Mouse (Mus musculus): ENCODE measurements around the gene Fcrl6. TPM values are rescaled to one million over a fixed set of nuclear protein-coding genes. Genes with fewer than 3 reads are reported as not detected.
A peak's percentile ranks its signal among the peaks of the same experiment; 100 is the strongest.

Fcrl6 gene
- polyA plus RNA-seq, 1 experiment from 2014 or later = not detected

DNA sequence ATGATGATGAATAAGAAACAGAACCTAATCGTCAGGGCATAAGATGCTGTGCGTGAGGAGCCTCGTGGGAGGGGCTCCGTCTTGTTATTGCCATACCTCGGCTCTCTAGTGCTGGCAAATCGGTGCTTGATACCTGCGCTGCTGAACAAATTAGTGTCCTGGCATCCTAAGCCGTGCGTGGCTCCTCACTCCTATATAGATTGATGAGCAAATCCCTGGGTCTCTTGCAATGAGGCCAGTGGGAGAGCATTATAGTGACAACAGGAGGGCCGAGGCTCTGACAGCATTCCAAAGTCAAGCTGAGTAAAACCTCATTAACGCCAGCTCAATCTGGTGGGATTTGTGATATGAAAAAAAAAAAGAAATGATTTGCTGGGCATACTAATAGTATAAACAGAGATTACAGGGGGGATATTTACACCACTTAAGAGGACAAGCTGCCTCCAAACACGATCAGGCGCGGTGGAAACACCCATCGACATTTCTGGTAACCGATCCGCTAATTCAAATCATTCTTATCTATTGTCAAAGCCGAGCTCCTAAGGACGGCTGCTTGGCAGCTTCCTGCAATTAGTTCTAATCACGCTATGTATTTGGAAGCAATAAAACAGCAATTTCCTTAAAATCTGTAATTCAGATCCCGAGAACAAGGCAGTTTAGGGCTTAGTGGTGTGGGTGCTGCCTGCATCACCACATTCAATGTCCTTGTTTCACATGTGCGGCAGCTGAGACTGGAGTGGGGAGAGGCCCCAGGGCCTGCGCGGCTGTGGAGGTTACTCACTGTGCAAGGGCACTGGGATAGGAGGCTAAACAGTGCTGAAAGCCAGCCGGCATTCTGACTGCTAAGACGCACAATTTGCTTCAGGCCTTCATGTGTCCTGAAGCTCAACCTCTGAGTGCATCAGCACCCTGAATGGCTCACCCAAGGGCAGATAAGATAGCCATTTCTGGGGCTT is 16.5 kb downstream of the Fcrl6 start:
- peaks cover 22% of the 10 kb centered on the region for H3K27me3 ChIP-seq (ENCODE audit: control insufficient read depth, insufficient read depth, low read length)
- no peak overlapping the region for H3K9ac ChIP-seq (ENCODE audit: low read length)
- H3K27ac ChIP-seq (replicated peaks in 1 of 2; ENCODE audit: control insufficient read depth in 1 of 2, insufficient read depth in 1 of 2, low read depth in 2 of 2, low read length in 2 of 2) = no peak overlapping the region
- H3K36me3 ChIP-seq (ENCODE audit: control insufficient read depth, insufficient read depth, low read length) = no peaks in the 10 kb centered on the region
- ATAC-seq (ENCODE audit: insufficient number of reproducible peaks, insufficient read depth, low FRiP score, low read depth) = no peak
- H3K4me2 ChIP-seq (ENCODE audit: low read length) = peak overlapping the region; percentile 31
- H3K4me1 ChIP-seq (ENCODE audit: control insufficient read depth in 2 of 2, insufficient read depth in 2 of 2, low read length in 2 of 2) = peaks cover 3 to 5% of the 10 kb centered on the region in 2 experiments; a peak in 2 of 4 replicates
- 18% methylated on average over 26 of the region's 26 CpGs for WGBS
- H3K9me3 ChIP-seq (ENCODE audit: control insufficient read depth, low read length) = no peaks in the 10 kb centered on the region
- H3K4me3 ChIP-seq (ENCODE audit: control insufficient read depth in 1 of 2, insufficient read depth in 1 of 2, low read depth in 1 of 2, low read length in 2 of 2) = no peak overlapping the region

DNA sequence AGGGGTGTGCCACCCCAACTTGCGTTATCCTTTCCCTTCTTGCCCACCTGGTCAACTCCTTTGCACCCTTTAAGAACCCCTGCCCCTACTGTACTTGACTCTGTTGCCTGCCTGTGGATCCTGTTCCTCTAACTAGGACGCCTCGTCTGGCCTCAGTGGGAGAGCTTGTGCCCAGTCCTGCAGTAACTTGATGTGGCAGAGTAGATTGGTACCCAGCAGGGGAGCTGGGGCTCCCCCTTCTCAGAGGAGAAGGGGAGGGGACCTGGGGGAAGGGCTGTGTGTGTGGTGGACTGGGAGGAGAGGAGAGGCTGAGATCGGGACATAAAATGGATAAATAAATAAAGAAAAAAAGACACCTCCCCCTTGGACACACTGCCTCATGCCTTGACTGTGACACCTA is 17.3 kb downstream of the Fcrl6 start:
- ATAC-seq (ENCODE audit: insufficient number of reproducible peaks, insufficient read depth, low FRiP score, low read depth) = no peak
- Histone ChIP-seq H3K9ac (ENCODE audit: low read length) (no peak overlapping the region), H3K9me3 (ENCODE audit: control insufficient read depth, low read length) (no peaks in the 10 kb centered on the region), H3K4me3 (ENCODE audit: control insufficient read depth in 1 of 2, insufficient read depth in 1 of 2, low read depth in 1 of 2, low read length in 2 of 2) (no peak overlapping the region), H3K36me3 (ENCODE audit: control insufficient read depth, insufficient read depth, low read length) (no peaks in the 10 kb centered on the region), H3K27ac (replicated peaks in 1 of 2; ENCODE audit: control insufficient read depth in 1 of 2, insufficient read depth in 1 of 2, low read depth in 2 of 2, low read length in 2 of 2) (no peak overlapping the region), H3K27me3 (ENCODE audit: control insufficient read depth, insufficient read depth, low read length) (peaks cover 22% of the 10 kb centered on the region), H3K4me1 (ENCODE audit: control insufficient read depth in 2 of 2, insufficient read depth in 2 of 2, low read length in 2 of 2) (peaks cover 3 to 5% of the 10 kb centered on the region in 2 experiments; a peak in 2 of 4 replicates), H3K4me2 (ENCODE audit: low read length) (no peak overlapping the region)
- WGBS = 32% methylated on average over 4 of the region's 4 CpGs

DNA sequence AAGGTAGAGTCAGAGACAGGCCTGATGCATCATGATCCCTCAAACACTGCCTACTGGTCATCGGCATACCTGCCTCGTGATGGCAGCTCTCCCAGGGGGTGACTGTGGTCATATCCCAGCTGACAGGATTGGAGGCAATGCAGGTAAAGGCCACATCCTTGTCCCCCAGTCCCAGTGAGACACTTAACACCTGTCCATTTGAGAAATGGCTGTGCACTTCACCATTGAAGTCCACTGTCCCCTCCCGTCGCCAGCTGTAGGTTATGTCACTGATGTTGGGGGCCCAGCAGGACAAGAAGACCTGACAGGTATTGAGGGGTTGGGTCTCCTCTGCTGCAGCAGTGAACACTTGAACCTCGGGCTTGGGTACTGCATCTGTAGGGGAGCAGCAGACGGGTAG is 18.1 kb downstream of the Fcrl6 start:
- H3K4me1 ChIP-seq (ENCODE audit: control insufficient read depth in 2 of 2, insufficient read depth in 2 of 2, low read length in 2 of 2) = peaks cover 3 to 5% of the 10 kb centered on the region in 2 experiments; a peak in 2 of 4 replicates
- no peak for ATAC-seq (ENCODE audit: insufficient number of reproducible peaks, insufficient read depth, low FRiP score, low read depth)
- H3K4me3 ChIP-seq (ENCODE audit: control insufficient read depth in 1 of 2, insufficient read depth in 1 of 2, low read depth in 1 of 2, low read length in 2 of 2) = no peak overlapping the region
- no peak overlapping the region for H3K27ac ChIP-seq (replicated peaks in 1 of 2; ENCODE audit: control insufficient read depth in 1 of 2, insufficient read depth in 1 of 2, low read depth in 2 of 2, low read length in 2 of 2)
- no peak overlapping the region for H3K9ac ChIP-seq (ENCODE audit: low read length)
- peaks cover 22% of the 10 kb centered on the region for H3K27me3 ChIP-seq (ENCODE audit: control insufficient read depth, insufficient read depth, low read length)
- 80% methylated on average over 6 of the region's 6 CpGs for WGBS
- H3K9me3 ChIP-seq (ENCODE audit: control insufficient read depth, low read length) = no peaks in the 10 kb centered on the region
- H3K36me3 ChIP-seq (ENCODE audit: control insufficient read depth, insufficient read depth, low read length) = no peaks in the 10 kb centered on the region
- H3K4me2 ChIP-seq (ENCODE audit: low read length) = no peak overlapping the region

DNA sequence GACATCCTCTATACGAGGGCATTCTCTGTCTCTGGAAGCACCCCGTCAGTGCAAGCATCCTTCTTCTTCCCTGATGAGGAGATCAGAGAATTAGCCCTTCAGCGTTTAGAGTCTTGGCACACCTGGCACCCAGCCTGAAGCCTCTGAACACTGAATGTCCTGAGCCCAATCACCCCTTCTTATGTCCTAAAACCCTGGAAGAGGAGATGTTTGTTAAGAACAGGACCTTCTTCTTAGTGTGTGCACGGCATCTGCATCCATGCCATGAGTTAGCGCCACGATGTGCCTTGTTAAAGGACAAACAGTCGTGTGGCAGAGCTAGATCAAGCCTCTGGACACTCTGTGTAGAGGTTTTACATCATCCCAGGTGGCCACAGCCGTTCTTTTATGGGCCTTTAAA is 19.9 kb downstream of the Fcrl6 start:
- peaks cover 3 to 5% of the 10 kb centered on the region in 2 experiments; a peak in 2 of 4 replicates for H3K4me1 ChIP-seq (ENCODE audit: control insufficient read depth in 2 of 2, insufficient read depth in 2 of 2, low read length in 2 of 2)
- no peak for ATAC-seq (ENCODE audit: insufficient number of reproducible peaks, insufficient read depth, low FRiP score, low read depth)
- no peaks in the 10 kb centered on the region for H3K9me3 ChIP-seq (ENCODE audit: control insufficient read depth, low read length)
- H3K27ac ChIP-seq (replicated peaks in 1 of 2; ENCODE audit: control insufficient read depth in 1 of 2, insufficient read depth in 1 of 2, low read depth in 2 of 2, low read length in 2 of 2) = no peak overlapping the region
- no peak overlapping the region for H3K9ac ChIP-seq (ENCODE audit: low read length)
- WGBS = 82% methylated on average over 8 of the region's 8 CpGs
- no peaks in the 10 kb centered on the region for H3K36me3 ChIP-seq (ENCODE audit: control insufficient read depth, insufficient read depth, low read length)
- H3K4me2 ChIP-seq (ENCODE audit: low read length) = no peak overlapping the region
- peaks cover 22% of the 10 kb centered on the region for H3K27me3 ChIP-seq (ENCODE audit: control insufficient read depth, insufficient read depth, low read length)
- H3K4me3 ChIP-seq (ENCODE audit: control insufficient read depth in 1 of 2, insufficient read depth in 1 of 2, low read depth in 1 of 2, low read length in 2 of 2) = no peak overlapping the region

DNA sequence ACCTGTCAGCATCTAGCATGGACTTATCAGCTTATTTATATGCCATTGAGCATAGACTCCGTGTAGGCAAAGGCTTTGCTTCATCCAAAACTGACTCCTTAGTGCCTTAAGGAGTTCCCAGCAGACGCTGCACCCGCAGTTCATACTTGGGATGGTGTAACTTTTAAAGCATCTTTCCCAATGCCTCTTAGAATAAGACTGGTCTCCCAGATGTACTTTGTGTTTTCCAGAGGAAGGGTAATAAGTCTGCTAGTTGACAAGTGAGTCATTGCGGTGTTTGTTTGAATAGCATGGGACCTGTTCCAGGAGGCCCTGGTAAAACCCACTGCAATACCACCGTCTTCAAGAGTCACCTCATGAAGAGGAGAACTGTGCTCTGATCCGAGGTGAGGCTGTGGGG is 22.2 kb downstream of the Fcrl6 start:
- no peak for ATAC-seq (ENCODE audit: insufficient number of reproducible peaks, insufficient read depth, low FRiP score, low read depth)
- 70% methylated on average over 6 of the region's 6 CpGs for WGBS
- H3K4me2 ChIP-seq (ENCODE audit: low read length) = no peak overlapping the region
- peaks cover 11% of the 10 kb centered on the region for H3K27me3 ChIP-seq (ENCODE audit: control insufficient read depth, insufficient read depth, low read length)
- H3K4me3 ChIP-seq (ENCODE audit: control insufficient read depth in 1 of 2, insufficient read depth in 1 of 2, low read depth in 1 of 2, low read length in 2 of 2) = no peak overlapping the region
- no peaks in the 10 kb centered on the region for H3K4me1 ChIP-seq (ENCODE audit: control insufficient read depth in 2 of 2, insufficient read depth in 2 of 2, low read length in 2 of 2)
- H3K9ac ChIP-seq (ENCODE audit: low read length) = no peak overlapping the region
- H3K27ac ChIP-seq (replicated peaks in 1 of 2; ENCODE audit: control insufficient read depth in 1 of 2, insufficient read depth in 1 of 2, low read depth in 2 of 2, low read length in 2 of 2) = no peak overlapping the region
- H3K9me3 ChIP-seq (ENCODE audit: control insufficient read depth, low read length) = no peaks in the 10 kb centered on the region
- no peaks in the 10 kb centered on the region for H3K36me3 ChIP-seq (ENCODE audit: control insufficient read depth, insufficient read depth, low read length)

DNA sequence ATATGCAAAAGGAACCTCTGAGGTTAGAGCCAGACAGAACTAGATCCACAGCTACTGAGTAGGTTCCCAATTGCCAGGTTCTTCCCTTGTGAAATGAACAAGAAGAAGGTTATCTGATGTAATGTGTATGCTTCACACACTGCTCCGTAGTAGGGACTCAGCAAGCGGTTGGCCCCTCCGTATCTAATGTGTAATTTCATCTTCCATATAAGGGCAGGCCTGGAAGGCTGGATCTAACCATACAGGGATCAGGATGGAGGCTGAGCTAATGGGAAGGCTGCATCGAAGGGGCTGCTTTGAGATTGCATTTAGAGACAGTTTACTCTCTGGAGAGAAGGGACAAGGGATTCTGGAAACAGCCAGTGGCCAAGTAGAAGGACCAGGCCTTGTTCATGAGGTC is 34.6 kb downstream of the Fcrl6 start:
- H3K27me3 ChIP-seq (ENCODE audit: control insufficient read depth, insufficient read depth, low read length) = peaks cover 22% of the 10 kb centered on the region; the same call in 1 of the 2 replicates
- H3K9me3 ChIP-seq (ENCODE audit: control insufficient read depth, low read length) = no peaks in the 10 kb centered on the region
- WGBS = 31% methylated on average over 4 of the region's 4 CpGs
- no peak overlapping the region for H3K9ac ChIP-seq (ENCODE audit: low read length)
- no peaks in the 10 kb centered on the region for H3K36me3 ChIP-seq (ENCODE audit: control insufficient read depth, insufficient read depth, low read length)
- H3K4me3 ChIP-seq (ENCODE audit: control insufficient read depth in 1 of 2, insufficient read depth in 1 of 2, low read depth in 1 of 2, low read length in 2 of 2) = no peak overlapping the region
- no peak overlapping the region for H3K27ac ChIP-seq (replicated peaks in 1 of 2; ENCODE audit: control insufficient read depth in 1 of 2, insufficient read depth in 1 of 2, low read depth in 2 of 2, low read length in 2 of 2)
- H3K4me2 ChIP-seq (ENCODE audit: low read length) = no peak overlapping the region
- peaks cover 3 to 5% of the 10 kb centered on the region in 2 experiments; a peak in 2 of 4 replicates for H3K4me1 ChIP-seq (ENCODE audit: control insufficient read depth in 2 of 2, insufficient read depth in 2 of 2, low read length in 2 of 2)
- no peak for ATAC-seq (ENCODE audit: insufficient number of reproducible peaks, insufficient read depth, low FRiP score, low read depth)

DNA sequence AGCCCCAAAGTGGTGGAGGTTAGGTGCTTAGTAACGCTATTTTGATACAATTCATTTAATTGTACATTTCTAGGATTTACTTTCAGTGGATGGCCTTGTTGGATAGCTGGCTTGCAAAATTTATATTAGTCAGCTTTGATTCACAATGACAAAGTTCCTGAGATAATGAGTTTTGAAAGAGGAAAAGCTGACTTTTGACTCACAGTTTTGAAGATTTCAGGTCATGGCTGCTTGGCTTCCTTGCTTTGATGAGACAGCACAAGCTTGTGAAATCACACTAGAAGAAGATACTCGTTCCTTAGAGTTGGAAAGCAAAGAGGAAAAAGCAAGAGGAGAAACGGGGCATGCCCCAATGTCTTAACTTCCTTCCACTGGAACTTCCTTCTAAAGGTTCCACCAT is 36.2 kb downstream of the Fcrl6 start:
- Histone ChIP-seq H3K9me3 (ENCODE audit: control insufficient read depth, low read length) (no peaks in the 10 kb centered on the region), H3K27me3 (ENCODE audit: control insufficient read depth, insufficient read depth, low read length) (peaks cover 33% of the 10 kb centered on the region), H3K27ac (replicated peaks in 1 of 2; ENCODE audit: control insufficient read depth in 1 of 2, insufficient read depth in 1 of 2, low read depth in 2 of 2, low read length in 2 of 2) (no peak overlapping the region), H3K9ac (ENCODE audit: low read length) (no peak overlapping the region), H3K4me1 (ENCODE audit: control insufficient read depth in 2 of 2, insufficient read depth in 2 of 2, low read length in 2 of 2) (peaks cover 10 to 14% of the 10 kb centered on the region in 2 experiments; a peak in 3 of 4 replicates), H3K36me3 (ENCODE audit: control insufficient read depth, insufficient read depth, low read length) (no peaks in the 10 kb centered on the region), H3K4me3 (ENCODE audit: control insufficient read depth in 1 of 2, insufficient read depth in 1 of 2, low read depth in 1 of 2, low read length in 2 of 2) (no peak overlapping the region), H3K4me2 (ENCODE audit: low read length) (no peak overlapping the region)
- ATAC-seq (ENCODE audit: insufficient number of reproducible peaks, insufficient read depth, low FRiP score, low read depth) = no peak
- WGBS = 59% methylated on average over 3 of the region's 3 CpGs

Data from heart, embryonic 14.5 days (tissue).